Mouse (Mus musculus): ENCODE results near the gene Gys1.

- TF ChIP-seq GATA1 (IDR thresholded peaks at IDR 0.05; ENCODE audit: borderline replicate concordance, low read length) (no peak), CTCF (IDR thresholded peaks at IDR 0.05; ENCODE audit: low read depth, low read length) (no peak), GATA2 (IDR thresholded peaks at IDR 0.05; ENCODE audit: borderline replicate concordance, low read depth, low read length) (no peak)
These were observed 27.7 kb downstream of the Gys1 start for GRCm38 (mm10) chr7:45462325-45462724.
